Mouse (Mus musculus) lung, postnatal 4 days (tissue): ENCODE data around the gene Zmynd11.
"Not testable (repeated sequence)": the region's sequence is repeated elsewhere in the genome, so short reads cannot be mapped to it uniquely, and the experiment has no call there.

Source experiments
- DNase-seq, 2 experiments: peaks; one replicate each; pipeline ENCODE4 v3.0.0; 2021

Gene Zmynd11

DNA sequence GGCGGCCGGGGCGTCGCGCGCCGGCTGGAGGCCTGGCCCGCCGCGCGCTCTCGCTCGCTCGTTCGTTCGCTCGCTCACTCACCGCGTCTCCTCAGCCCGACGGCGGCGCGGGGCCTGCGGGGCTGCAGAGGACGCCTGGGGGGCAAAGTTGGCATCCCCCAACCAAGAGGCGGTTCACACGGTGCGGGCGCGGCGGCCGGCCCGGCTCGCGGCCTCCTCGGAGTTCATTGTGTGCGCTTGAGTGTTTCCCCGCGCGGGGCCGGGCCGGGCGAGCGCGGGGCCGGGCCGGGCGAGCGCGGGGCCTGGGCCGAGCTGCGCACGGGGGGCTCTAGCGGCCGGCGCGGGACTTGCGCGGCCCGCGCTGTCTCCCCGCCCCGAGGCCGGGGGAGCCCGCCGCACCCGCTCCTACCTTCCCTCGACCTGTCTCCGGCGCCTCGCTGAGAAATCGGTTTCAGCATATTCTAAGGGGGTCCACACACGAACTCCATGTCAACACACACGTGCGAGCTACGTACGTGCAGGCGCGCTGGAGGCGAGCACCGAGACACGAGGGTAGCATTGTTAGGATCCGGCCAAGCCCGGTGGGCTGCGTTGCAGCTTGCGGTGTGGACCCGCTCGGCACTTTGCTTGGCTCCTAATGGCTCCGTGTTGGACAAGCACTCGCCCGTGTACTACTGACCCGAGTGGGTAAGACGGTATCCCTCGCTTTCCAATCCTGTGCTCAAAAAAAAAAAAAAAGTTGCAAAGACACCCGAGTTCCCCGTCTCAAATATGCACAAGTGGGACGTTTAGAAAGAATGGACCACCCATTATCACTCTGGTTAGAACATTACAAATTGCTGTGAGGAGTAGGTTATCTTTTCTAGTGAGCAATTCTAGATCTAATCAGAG, at the start of gene Zmynd11:
Zmynd11 (minus strand) TSS at position 685 of the 891 bp plus-strand sequence.
- peak; percentile 67 to 79 for DNase-seq

DNA sequence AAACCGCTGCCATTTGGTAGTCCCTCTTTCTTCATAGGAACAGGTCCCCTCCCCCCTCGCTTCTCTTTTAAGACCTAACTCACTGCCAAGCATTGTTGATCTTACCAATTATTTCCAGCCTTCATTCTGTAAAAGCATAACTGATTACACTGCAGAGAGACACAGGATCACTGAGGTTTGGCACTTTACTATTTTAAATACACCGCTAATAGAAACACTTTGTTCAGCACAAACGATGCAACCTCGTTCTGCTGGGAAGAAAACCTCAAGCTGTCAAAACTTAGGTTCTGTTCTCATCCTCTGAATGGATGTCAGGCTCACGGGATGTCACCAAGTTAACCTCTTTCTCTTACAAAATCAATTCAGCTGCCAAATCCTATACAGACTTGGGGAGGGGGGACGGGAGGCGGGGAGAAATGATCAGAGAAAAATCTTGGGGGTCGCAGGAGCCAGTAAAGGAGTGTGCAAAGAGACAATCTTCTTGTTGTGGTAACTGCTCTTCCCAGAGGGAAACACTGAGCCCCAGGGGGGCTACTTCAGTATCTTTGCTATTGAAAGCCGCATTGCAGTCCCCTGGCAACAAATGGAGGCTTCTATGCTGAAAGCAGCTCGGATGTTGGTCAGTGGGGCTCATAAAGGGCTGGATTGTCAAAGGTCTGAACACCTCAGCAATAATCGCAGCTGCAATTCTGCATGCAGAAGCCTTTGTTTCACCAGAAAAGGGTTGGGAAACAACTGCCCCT, 30.9 kb upstream of the Zmynd11 start:
- DNase-seq, result no peak

DNA sequence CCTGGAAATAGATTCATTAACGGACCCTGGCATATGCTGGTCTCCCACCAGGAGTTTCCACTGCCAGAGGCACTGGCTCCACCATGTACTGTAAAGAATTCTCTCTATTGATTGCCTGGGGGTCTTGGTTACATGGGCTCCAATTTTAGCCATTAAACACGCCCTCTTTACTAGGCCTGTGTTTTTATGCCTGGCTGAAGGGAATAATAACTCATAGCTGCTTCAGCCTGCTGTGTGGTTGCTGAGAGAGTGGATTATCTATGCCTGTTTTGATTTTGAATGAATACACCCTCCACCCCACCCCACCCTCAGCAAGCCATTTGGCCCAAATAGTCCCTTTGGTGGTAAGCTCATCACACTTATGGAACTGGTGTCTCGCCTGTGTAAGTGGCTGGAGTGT, 20.9 kb upstream of the Zmynd11 start:
- DNase-seq, result no peak

DNA sequence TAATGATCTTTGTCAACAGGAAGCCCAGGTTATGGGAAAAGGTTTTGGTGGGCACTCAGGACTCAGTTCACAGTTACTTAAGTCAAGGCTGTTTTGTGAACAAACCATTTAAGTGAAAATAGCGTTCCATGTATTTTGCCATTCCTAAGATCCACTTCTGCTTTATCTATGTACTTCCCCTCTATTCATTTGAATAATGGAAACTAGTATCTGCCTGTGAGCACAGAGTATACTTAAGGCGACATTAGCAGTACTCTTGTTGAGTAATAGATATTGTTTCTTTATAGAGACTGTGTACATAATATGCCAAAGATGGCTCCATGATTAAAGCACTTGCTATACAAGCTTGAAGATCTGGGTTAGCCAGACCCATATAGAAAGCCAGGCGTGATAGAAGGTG, 18.6 kb upstream of the Zmynd11 start:
- DNase-seq, result no peak

DNA sequence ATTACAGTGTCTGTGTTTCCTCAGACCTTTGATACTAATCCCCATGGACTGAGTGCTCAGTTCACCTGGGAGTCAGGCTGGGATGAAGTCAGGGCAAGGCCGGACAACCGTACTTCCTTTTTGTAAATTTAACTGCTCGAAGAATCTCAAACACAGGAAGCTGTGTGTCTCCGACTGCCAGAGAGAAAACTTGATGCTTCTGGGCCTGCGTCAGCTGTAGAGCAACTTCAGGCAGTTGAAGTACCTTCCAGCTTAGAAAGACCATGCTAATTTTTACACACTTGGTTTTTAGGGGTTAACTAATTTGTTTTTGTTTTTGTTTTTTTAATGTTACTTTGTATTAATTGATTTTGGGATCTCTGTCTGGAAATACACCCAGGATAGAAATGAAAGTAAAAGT, 10.8 kb upstream of the Zmynd11 start:
- peak in 1 of 2 experiments; percentile 21 for DNase-seq

DNA sequence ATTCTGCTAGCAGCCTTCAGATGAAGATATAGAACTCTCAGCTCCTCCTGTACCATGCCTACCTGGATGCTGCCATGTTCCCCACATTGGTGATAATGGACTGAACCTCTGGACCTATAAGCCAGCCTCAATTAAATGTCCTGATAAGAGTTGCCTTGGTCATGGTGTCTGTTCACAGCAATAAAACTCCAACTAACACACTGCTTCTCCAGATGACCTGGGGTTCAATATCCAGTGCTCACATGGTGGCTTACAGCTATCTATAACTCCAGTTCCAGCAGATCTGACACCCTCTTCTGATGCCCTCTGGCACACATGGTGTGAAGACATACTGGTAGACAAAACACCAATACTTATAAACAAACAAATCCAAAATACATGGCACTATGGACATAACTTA, 8.9 kb upstream of the Zmynd11 start:
- no peak for DNase-seq

DNA sequence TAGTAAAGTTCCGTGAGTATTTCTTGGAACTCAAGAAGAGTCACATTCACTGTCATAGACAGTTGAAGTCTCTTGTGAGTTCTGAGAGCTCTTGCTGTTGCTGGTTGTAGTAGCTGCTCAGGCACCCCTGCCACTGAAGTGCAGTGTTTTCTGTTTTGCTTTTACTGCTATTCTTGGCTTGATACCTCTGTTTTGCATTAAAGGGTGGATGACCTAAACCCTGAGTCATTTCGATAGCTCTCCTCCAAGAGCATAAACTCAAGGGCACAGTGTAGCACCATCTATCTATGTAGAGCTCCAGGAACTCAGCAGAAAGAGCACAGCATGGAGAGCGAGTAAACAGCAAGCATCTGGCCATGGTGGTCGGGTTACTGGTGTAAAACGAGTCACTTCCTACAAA, 2.1 kb upstream of the Zmynd11 start:
- no peak for DNase-seq

DNA sequence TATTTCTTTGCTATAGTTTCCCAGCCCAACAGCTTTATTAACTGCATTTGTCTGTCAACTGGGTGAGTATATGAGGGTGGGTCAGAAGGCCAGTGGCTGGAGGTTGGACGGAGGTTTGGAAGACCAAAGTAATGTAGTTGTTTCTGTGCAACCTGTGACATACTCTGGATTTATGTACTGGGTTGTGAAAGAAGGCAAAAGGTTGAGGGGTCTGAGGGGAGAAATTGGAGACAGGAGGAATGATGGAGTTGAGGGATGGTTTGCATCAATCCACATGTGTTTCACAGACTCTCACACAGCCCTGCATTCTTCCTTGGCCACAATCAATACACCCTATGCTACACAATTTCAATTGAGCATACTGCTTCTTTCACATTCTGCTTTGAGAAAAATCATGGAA, 1.4 kb upstream of the Zmynd11 start:
- no peak for DNase-seq

DNA sequence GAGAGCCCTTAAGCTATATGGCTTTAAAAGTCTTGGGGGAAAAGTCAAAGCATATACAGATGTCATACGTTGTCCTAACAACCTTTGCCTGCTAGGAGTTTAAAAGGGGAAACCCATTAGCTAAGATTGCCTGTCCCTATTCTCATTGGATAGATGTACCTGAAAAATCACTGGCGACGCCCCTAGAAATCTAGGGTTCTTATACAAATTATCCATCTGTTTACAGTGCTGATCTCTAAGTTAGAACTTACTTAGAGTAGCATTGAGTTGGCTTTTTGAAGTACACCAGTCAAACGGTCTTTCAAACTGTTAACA, 364 bp upstream of the Zmynd11 start:
- DNase-seq, result no peak

DNA sequence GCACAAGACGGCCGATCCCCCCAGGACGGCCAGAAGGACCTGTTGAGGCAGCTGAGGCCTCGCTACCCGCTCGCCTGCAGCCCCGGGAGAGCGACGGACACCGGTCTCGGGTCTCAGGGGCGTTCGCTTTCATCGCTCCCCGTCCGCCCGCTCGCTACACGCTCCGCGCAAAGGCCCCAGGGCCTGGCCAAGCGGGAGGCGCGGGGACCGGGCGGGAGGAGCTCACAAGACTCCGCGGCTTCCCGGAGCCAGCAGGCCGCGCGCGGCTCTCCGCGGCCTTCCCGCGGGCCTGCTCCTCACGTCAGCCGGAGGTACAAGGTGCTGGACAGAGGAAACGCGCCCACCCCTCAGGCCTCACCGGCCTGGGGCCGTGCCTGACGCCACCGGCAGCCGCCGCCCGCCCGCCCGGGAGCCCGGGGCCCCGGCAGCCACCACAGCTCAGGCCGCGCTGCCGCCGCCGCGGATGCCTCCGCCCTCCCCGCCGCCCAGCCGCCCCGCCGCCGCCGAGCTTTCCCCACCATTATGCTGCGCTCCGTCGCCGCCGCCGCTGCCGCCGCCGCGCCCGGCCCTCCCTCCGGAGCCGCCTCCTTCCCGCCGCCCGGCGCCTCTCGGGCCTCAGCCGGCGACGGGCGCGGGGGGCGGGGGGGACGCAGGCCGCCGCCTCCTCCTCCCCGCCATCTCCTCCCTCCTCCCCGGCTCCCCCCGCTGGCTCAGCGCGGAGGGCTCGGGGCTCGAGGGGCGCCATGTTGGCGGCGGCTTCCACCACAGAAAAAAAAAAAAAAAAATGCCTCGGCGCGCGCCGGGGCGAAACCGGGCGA, 1.1 kb downstream of the Zmynd11 start:
- peak; percentile 80 to 90 for DNase-seq

DNA sequence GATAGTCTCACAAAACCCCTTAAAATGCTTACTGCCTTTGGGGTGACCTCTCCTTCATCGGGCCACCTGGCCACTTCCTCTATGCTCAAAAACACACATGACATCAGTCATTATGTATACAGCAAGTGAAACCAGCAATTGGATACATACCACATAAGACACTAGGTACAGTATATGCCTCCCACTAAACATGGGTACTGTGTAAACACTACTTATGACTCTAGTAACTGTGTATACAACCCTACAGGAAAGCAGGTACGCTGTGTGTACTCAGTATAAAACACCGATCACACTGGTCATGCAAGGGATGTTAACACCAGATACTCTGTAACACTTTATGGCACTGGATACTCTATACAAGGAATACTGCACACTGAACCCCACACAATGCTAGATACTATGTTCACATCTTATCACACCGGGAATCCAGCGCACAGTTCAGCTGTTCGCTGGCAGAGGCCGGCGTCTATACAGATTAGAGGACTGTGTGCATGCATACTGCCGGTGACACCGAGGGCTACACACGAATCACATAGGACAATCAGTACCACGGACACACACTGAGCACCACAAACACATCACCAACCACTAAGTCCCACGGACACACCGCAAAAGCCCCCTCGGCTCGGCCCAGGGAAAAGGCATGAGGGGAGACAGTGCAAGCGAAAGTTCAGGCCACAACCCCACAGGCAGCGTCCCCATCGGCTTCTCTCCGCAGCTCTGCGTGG, 1.9 kb downstream of the Zmynd11 start:
- DNase-seq, result no peak

DNA sequence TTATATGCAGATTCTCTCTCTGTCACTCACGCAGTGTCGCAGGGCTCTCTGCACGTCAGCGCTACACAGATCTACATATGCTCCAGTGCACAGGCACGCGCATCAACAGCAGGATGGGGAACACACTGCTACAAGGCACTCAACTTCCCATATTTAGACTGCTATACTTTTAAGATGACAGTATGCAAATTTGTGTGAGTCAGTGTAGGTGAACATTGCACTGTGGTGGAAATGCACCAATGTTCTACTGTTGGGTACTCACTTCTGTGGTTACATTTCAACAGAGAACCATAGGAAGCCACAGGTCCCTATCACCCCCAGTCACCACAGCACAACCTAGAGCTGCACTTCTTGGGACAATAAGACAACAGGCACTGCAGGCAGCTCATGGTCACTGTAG, 5.1 kb downstream of the Zmynd11 start:
- DNase-seq, result peak in 1 of 2 experiments; percentile 19

DNA sequence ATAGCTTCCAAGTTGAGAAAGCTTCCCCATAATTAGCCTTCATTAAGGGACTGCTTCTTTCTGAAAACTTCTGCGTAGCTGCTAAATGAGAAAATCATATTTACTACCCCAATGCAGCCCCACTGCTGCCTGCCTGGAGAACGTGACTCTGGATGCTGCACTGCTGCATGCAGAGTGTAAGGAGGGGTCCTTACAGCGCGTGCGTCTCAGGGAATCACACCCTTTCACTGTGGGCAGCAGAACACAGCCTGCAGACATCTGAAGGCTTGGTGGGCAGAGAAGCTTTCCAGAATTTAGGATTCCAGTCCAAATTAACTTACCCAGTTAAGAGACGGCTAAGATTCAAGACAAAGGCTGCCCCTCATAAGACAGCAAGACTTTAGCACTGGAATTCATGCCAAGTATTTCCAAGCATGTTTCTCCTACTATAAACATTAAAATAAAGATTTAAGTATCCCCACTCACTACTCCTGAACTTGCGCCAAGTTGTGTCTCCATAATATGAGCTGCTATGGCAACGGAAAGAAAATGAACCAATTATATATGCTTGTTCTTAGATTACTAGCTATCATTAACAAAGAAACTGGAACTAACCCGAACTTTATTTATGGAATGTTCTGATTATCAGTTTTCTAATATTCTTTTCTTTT, 7.2 kb downstream of the Zmynd11 start:
- DNase-seq, result peak; percentile 25 to 49

DNA sequence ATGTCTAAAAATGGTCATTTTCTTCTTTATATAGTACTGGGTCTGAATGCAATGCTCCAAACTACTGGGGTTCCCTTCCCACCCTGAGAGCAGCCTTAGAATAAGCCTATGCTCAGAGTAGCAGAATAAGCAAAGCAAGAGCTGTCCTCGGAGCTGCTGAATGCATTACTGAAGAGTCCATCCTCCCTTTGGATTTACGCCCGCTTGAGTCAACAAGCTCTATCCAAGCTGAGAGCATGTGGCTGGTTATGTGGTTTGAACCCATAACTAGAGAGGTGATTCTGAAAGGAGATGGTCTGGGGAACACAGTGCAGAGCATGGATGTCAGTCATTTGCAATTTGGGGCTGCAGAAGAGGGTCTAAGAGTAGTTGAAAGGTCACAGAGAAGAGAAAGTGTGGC, 11.4 kb downstream of the Zmynd11 start:
- DNase-seq, result no peak

DNA sequence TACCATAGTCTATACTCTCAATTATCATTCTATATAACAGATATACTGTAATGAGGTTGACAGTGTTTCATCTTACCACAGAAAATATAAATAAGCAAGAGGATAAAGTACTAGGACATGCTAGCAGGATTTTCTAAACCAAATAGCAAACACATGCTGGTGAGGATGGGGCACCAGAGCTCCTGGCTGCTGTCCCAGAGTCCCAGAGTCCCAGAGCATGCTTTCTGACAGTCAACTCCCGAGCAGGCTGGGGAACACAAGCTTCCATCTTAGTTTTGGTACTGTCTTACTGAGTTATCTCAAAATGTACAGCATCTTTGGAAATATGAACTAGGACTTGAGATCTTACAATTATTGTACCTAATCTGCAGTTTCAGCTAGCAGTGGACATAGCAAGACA, 14.8 kb downstream of the Zmynd11 start:
- peak in 1 of 2 experiments; percentile 33 for DNase-seq

DNA sequence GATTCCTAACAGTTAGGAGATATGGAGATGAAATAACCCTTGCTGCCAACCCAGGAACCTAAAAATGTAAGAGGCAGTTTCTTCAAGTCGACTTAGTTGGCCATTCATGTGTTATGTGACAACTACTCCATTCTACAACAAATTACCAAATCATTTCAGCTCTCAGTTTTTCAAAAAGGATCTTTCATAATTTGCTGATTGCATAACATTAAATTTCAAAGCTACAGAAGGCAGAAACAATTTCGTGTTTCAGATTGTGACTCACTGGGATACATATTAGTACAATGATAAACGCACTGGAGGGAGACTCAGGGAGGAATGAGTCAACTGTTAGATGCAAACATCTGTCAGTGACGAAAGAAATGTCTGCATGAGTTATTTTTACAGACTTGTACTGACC, 15.3 kb downstream of the Zmynd11 start:
- no peak for DNase-seq

DNA sequence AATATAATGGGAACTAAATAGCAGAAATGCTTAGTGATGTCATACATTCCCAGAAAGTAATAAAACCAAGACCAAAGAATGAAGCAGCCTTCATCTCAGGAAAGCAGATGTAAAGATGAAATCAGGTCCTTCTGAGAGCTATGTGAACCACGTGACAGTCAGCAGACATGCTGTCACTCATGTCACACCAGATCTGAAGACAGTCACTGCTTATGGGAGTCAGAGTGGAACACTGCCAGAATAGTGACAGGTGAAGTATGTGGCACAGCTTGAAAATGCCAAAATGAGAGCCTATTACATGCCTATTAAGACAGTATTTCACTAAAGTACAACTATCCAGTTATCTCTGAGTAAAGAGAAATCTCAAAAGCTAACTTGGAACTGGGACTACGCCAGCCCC, 26.9 kb downstream of the Zmynd11 start:
- DNase-seq, result no peak

DNA sequence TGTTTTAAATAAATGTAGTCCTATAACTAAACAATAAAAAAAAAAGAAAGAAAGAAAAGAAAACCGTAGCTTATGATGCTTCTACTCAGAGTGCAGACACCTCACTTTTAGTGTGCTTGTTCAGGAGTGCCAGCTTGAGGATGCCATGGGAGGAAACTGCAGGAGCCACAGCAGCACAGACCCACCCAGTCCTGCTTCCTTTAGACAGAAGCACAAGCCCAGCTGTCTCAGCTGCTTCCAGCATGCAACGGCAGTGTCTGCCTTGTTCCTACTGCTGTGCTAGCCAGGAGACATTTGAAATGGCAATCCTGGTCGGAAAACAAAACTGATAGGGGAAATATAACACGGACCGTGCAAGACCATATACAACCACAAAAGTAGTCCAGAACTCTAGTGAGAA, 28.1 kb downstream of the Zmynd11 start:
- DNase-seq, result no peak

DNA sequence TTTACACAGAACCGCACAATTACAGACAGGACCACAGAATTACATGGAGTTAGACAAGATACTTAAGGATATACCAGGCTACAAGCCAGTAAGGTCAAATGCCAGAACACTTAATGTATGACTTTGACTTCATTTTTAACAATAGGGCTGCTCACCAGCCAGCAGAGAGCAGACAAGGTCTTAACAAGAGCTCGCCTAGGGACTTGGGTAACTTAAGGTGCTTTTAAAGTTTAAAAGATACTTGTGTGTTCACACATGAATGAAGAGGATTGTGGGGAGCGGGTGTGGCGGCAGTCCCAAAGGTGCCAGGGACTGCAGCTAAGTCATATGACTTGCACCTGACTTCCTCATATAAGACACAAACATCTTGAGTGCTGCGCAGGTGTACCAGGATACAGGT, 32.9 kb downstream of the Zmynd11 start:
- DNase-seq, result not testable (repeated sequence)

DNA sequence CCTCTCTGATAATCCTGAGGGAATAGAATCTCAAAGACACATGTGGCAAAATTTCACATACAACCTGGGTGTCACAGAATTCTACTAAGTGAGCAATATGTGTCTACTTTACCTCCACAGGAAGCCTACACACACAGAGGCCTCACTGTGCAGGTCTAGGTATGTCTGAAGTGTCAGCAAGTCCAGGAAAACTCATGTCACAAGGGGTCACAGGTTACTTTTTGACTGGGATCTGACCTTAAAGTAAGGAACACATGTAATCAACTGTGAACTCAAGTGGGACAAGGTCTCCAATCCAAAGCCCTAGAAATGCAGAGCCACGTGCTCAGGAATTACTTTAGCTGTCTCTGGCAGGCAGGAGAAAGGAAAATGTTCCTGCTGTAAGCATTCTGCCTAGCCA, 36.1 kb downstream of the Zmynd11 start:
- no peak for DNase-seq

DNA sequence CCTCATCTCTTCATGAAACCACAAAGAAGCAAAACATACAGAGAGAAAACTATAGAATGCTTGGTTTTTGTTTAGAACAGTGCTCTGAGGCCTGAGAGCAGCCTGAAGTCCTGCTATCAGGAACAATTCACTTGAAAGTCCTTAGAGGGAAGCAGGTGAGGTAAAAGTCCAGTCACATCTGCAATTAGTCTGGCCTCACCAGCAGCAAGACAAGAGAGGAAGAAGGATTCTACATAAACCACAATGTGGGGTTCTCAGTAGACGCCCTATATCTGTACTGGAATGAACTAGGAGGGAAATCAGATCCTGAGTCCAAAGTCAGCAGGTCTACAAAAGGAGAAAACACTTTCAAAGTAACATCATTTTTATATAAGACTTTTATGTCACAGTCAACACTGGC, 49.9 kb downstream of the Zmynd11 start:
- no peak for DNase-seq

DNA sequence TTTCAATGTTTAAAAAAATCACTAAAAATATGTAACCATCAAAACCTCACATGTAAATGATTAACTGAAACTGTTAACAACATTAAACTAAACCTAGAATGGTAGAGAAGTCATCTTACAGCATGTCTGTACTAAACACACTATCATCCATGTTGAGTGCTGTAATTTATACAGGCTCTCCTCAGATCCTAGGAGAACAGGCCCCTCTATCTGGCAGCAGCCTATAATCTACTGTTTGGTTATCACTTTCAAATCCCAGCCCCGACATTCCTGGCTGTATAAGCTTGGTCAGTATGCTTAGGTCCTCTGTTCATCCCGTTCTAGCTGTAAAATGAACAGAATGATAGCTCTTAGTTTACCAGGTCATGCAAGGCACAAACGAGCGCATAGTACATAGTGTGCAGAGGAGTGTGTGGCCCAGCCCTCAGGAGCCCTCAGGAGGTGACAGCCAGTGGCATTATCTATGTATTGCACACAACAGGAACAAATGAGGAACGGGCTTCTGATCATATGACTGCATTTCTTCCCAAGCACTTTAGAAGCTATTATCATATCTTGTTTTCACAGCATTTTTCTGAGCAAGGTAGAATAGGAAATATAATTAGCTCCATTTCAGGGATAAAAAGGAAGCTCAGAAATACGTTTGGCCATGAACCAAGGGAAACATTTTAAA, 51.5 kb downstream of the Zmynd11 start:
- no peak for DNase-seq
